Mouse (Mus musculus) lung, postnatal 0 days (tissue): Measurements from ENCODE around the gene 2510009E07Rik.

Experiments
- CTCF ChIP-seq: IDR thresholded peaks from 2 replicates; pipeline ENCODE4 v1.5.1; 2016; ENCODE audit warnings: antibody characterized with exemption, mild to moderate bottlenecking
- EP300 ChIP-seq: IDR thresholded peaks from 2 replicates; pipeline ENCODE4 v1.6.1; 2016; ENCODE audit warnings: antibody characterized with exemption, mild to moderate bottlenecking, control low read depth

DNA sequence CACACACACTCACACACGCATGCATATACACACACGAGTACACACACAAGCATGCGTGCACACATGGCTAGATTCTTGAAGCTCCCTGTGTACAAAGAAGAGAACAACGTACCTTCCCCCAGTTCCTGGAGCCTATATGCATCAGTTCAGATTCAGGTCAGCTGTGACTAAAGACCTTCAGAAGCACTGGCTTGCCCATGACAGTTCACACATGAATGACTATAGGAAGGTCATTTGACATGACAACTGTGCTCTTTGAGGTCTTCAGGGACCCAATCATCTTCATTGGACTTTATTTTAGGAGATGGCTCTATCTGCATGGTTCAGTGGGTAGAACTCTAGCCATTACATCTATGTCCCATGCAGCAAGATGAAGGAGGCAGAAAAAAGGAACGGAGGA, 48.4 kb upstream of the 2510009E07Rik start:
- TF ChIP-seq CTCF, result no peak
- TF ChIP-seq EP300, result no peak
